Mouse (Mus musculus): ENCODE measurements around the gene Plpp3. TPM values are rescaled to one million over a fixed set of nuclear protein-coding genes. Genes with fewer than 3 reads are reported as not detected.

Gene Plpp3
- polyA plus RNA-seq, 1 experiment from 2014 or later: 67.7 TPM

DNA sequence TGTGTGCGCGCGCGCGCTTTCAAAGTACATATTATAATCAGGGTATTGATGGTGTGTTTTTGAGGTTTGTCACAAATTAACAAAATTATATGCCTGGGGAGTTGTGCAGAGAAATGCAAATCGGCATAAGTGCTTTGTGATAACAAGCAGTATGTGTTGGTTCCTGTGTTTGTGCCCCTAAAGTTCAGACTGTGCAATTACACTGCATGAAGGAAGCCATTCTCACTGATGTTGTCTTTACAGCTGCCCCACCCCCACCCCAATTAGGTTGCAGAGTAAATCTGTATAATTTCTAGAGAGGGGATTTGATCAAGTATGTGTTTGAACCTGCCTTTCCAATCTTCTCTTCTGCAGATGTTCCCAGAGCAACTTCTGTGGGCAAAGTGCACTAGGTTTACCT, 7.8 kb downstream of the Plpp3 start:
- peaks cover 37% of the 10 kb centered on the region for H3K4me1 ChIP-seq (replicated peaks; ENCODE audit: control insufficient read depth, insufficient read depth, low read length)
- H3K36me3 ChIP-seq (ENCODE audit: control insufficient read depth, insufficient read depth): no peaks in the 10 kb centered on the region
- no peaks in the 10 kb centered on the region for H3K9me3 ChIP-seq (ENCODE audit: control insufficient read depth, low read length)
- ATAC-seq: peak; percentile 43; the same call in 1 of the 2 replicates
- no peaks in the 10 kb centered on the region for H3K27me3 ChIP-seq (replicated peaks; ENCODE audit: control insufficient read depth, insufficient read depth, low read length)
- WGBS: 71% methylated on average over 6 of the region's 6 CpGs
- no peak overlapping the region for H3K27ac ChIP-seq (ENCODE audit: low read length)
- H3K4me3 ChIP-seq (replicated peaks; ENCODE audit: low read length): no peak overlapping the region
- H3K9ac ChIP-seq (replicated peaks; ENCODE audit: low read depth, low read length): no peak overlapping the region
- H3K4me2 ChIP-seq (ENCODE audit: low read length): no peak overlapping the region

DNA sequence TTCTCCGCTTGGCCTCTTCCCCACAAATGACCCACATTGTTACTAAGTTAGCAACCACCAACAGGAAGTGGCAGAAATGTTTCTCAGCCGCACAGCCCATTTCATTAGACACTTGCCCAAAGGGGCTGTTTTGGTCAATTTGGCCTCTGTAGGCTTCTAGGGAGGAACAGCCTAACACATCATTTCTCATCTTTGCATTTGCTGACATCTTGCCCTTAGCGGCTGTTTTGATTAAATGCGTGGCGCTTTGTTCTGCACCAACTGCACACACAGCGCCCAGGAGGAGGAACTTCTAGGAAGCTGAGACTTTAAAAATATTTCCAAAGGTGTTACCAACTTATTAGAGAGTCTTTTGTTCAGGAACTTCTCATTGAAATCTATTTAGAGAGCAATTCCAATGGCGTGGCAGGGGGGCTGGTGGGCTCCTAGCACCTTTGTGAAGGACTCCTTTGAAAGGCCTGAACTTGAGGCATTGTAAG, 12.0 kb downstream of the Plpp3 start:
- Histone ChIP-seq H3K4me3 (replicated peaks; ENCODE audit: low read length) (no peak overlapping the region), H3K9me3 (ENCODE audit: control insufficient read depth, low read length) (no peaks in the 10 kb centered on the region), H3K9ac (replicated peaks; ENCODE audit: low read depth, low read length) (no peak overlapping the region), H3K36me3 (ENCODE audit: control insufficient read depth, insufficient read depth) (no peaks in the 10 kb centered on the region), H3K4me2 (ENCODE audit: low read length) (peak overlapping the region; percentile 19), H3K27me3 (replicated peaks; ENCODE audit: control insufficient read depth, insufficient read depth, low read length) (no peaks in the 10 kb centered on the region), H3K27ac (ENCODE audit: low read length) (peak overlapping the region; percentile 93), H3K4me1 (replicated peaks; ENCODE audit: control insufficient read depth, insufficient read depth, low read length) (peaks cover 37% of the 10 kb centered on the region)
- ATAC-seq: no peak
- WGBS: 12% methylated on average over 7 of the region's 7 CpGs

DNA sequence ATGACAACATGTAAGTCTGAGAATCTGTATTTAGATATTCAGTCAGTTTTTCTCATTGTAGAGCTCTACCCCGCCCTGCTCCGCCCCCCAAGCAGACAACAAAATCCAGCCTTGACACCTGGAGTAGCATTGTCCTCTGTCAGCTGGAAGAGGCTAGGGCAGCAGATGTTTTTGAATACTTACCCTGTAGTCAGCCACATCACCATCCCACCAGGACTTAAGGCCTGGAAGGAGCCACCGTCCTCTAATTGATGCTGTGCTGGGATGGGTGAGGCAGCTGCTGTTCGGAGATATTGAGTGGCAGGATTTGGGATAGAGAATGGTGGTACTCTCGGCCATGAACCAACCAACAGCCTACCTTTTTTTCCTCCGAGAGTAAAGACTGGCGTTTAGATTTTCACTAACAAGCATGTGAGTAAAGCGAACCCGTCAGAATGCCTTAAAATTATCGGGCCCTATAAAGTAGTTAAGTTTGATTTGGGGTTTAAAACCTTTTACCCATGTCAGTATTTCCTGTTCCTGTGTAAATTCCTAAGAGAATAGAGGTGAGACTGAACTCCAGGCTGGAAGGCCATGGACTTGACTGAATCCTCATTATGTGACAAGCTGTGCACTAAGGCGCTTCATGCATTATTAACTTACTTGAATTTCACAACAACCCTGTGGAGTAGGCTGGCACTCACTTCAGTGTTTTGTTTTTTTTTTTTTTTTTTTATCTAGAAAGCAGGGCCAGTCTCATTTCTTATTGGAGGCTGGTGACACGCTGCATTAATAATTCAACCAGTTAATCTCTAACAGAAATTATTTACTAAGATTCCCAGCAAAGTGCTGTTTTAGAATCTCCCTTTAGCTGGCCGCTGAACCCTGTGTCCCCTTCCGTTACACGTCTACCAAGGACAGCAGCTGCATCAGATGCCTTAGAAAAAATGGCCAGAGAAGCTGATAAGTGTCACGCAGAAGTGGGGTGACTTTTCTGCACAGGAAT, 13.0 kb downstream of the Plpp3 start:
- no peaks in the 10 kb centered on the region for H3K9me3 ChIP-seq (ENCODE audit: control insufficient read depth, low read length)
- H3K27me3 ChIP-seq (replicated peaks; ENCODE audit: control insufficient read depth, insufficient read depth, low read length): no peaks in the 10 kb centered on the region
- no peaks in the 10 kb centered on the region for H3K36me3 ChIP-seq (ENCODE audit: control insufficient read depth, insufficient read depth)
- H3K4me3 ChIP-seq (replicated peaks; ENCODE audit: low read length): peak overlapping the region; percentile 13
- H3K27ac ChIP-seq (ENCODE audit: low read length): peak overlapping the region; percentile 93
- peak overlapping the region; percentile 34 for H3K9ac ChIP-seq (replicated peaks; ENCODE audit: low read depth, low read length)
- peak; percentile 52 for ATAC-seq
- peak overlapping the region; percentile 46 for H3K4me2 ChIP-seq (ENCODE audit: low read length)
- peaks cover 37% of the 10 kb centered on the region for H3K4me1 ChIP-seq (replicated peaks; ENCODE audit: control insufficient read depth, insufficient read depth, low read length)
- 10% methylated on average over 16 of the region's 16 CpGs for WGBS

DNA sequence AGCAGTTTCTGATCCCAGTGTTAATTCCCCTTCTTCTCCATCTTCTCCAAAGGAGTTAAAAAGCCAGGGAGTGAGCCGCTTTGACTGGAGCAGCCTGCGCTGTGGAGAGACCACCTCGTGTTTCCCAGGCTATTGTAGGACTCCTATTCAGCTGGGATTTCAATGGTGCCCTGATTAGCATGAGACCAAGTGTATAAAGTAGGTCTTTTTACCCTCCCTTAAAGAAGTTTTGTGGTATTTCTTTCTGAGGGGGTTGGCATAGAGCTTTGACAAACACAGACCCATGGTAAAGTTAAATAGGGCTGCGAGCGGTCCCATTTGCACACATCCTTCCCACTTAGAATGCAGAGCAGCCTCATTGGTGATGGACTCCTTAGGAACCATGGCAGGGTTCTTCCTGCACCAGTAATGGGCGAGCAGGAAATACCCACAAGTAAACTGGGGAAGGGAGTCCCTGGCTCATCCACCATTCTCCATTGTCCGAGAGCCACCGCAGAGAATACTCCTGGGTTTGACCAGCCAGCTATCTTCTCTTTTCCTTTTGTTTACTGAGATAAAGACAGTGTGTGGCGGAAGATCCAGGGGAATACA, 13.8 kb downstream of the Plpp3 start:
- WGBS: 10% methylated on average over 9 of the region's 9 CpGs
- H3K4me1 ChIP-seq (replicated peaks; ENCODE audit: control insufficient read depth, insufficient read depth, low read length): peaks cover 45% of the 10 kb centered on the region
- H3K9ac ChIP-seq (replicated peaks; ENCODE audit: low read depth, low read length): peak overlapping the region; percentile 45; the same call in 1 of the 2 replicates
- H3K4me2 ChIP-seq (ENCODE audit: low read length): peak overlapping the region; percentile 46
- peak overlapping the region; percentile 93 for H3K27ac ChIP-seq (ENCODE audit: low read length)
- H3K36me3 ChIP-seq (ENCODE audit: control insufficient read depth, insufficient read depth): no peaks in the 10 kb centered on the region
- ATAC-seq: peak; percentile 87
- H3K27me3 ChIP-seq (replicated peaks; ENCODE audit: control insufficient read depth, insufficient read depth, low read length): no peaks in the 10 kb centered on the region
- no peaks in the 10 kb centered on the region for H3K9me3 ChIP-seq (ENCODE audit: control insufficient read depth, low read length)
- H3K4me3 ChIP-seq (replicated peaks; ENCODE audit: low read length): peak overlapping the region; percentile 20

DNA sequence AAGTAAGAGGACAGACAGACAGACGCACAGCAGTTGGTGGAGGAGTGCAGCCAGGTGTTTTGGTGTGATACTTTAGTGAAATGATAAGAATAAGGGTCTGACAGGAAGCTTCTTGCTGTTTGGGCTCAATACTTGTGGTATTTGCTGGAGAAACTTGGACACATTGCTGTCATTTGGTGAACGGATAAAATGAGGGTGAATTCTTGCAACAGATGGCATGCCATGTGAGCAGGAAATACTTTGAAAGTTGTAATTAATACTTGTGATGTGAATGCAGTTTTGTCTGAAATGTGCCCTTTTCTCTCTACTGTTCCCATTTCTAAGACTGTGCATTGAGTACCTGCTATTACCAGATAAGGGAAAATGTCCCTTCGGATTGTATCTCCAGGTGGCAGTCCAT, 14.3 kb downstream of the Plpp3 start:
- H3K4me3 ChIP-seq (replicated peaks; ENCODE audit: low read length): peak overlapping the region; percentile 20; the same call in 1 of the 2 replicates

DNA sequence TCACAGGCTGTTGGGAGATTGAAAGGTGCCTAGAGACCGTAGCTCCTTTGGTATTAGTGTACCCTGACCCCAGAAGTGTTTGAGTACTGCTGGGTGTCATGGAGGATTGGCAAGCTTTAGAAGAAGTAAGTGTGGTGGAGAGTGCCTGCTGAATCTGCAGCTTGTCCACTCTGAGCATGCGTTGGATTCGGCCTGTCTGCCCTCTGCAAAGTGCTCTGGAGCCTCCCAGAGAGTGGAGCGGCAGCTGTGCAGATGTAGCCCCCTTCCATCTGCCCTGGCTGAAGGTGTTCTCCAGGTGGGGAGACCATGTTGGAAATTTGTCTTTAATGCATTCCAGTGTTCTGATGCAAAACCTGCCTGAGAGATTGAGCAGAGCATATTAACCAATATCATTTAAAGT, 17.6 kb downstream of the Plpp3 start:
- no peaks in the 10 kb centered on the region for H3K36me3 ChIP-seq (ENCODE audit: control insufficient read depth, insufficient read depth)
- 0 out of 2 replicates have a peak, but pooled peaks have one; percentile 30 for ATAC-seq
- H3K27ac ChIP-seq (ENCODE audit: low read length): peak overlapping the region; percentile 63
- 41% methylated on average over 4 of the region's 4 CpGs for WGBS
- no peak overlapping the region for H3K4me2 ChIP-seq (ENCODE audit: low read length)
- no peaks in the 10 kb centered on the region for H3K9me3 ChIP-seq (ENCODE audit: control insufficient read depth, low read length)
- no peak overlapping the region for H3K9ac ChIP-seq (replicated peaks; ENCODE audit: low read depth, low read length)
- no peaks in the 10 kb centered on the region for H3K27me3 ChIP-seq (replicated peaks; ENCODE audit: control insufficient read depth, insufficient read depth, low read length)
- peaks cover 53% of the 10 kb centered on the region for H3K4me1 ChIP-seq (replicated peaks; ENCODE audit: control insufficient read depth, insufficient read depth, low read length)
- no peak overlapping the region for H3K4me3 ChIP-seq (replicated peaks; ENCODE audit: low read length)

More for the DNA sequence above, 14.3 kb downstream of the Plpp3 start:
- Histone ChIP-seq H3K9me3 (ENCODE audit: control insufficient read depth, low read length) (no peaks in the 10 kb centered on the region), H3K4me1 (replicated peaks; ENCODE audit: control insufficient read depth, insufficient read depth, low read length) (peaks cover 49% of the 10 kb centered on the region), H3K27me3 (replicated peaks; ENCODE audit: control insufficient read depth, insufficient read depth, low read length) (no peaks in the 10 kb centered on the region), H3K27ac (ENCODE audit: low read length) (peak overlapping the region; percentile 93), H3K9ac (replicated peaks; ENCODE audit: low read depth, low read length) (peak overlapping the region; percentile 45; the same call in 1 of the 2 replicates), H3K36me3 (ENCODE audit: control insufficient read depth, insufficient read depth) (no peaks in the 10 kb centered on the region), H3K4me2 (ENCODE audit: low read length) (peak overlapping the region; percentile 46)
- ATAC-seq: no peak
- 28% methylated on average over 3 of the region's 3 CpGs for WGBS

DNA sequence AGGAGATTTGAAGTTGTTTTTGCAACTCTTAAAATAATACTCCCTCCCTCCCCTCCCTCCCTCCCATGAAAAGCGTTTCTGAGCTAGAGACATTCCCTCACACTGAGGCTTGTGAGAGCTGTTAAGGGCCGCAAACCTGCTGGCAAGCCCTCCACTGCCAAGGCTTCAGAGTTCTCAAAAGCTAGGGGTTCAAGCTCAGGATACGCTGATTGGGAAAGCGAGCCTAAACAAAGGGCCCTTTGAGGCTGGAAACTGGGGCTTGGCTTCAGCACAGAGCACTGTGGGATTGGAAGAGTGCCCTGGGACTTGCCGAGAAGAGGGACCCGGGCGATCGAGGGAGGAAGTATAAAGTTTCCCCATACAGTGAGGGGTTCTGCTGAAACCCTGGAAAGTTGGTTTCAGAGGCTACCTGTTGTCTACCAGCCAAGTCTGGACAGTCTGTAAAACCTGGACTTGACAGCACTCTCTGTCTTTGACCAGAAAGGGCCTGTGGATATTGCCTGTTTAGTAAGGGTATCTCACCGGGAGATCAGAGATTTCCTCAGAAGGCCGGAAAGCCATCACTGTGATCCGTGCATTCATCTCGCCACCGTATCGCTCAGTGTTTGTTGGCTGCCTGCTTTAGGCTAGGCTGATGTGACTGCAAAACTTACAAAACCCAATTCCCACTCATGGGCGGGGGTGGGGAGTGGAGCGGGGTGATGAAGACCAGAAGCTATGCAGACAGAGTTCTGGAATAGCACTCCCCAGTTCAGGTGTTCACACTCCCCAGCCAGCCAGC, 18.3 kb downstream of the Plpp3 start:
- no peak overlapping the region for H3K9ac ChIP-seq (replicated peaks; ENCODE audit: low read depth, low read length)
- no peaks in the 10 kb centered on the region for H3K36me3 ChIP-seq (ENCODE audit: control insufficient read depth, insufficient read depth)
- H3K27ac ChIP-seq (ENCODE audit: low read length): peak overlapping the region; percentile 83
- WGBS: 22% methylated on average over 16 of the region's 16 CpGs
- ATAC-seq: peak; percentile 65
- H3K4me1 ChIP-seq (replicated peaks; ENCODE audit: control insufficient read depth, insufficient read depth, low read length): peaks cover 52% of the 10 kb centered on the region
- H3K4me2 ChIP-seq (ENCODE audit: low read length): peak overlapping the region; percentile 26; the same call in 1 of the 2 replicates
- H3K27me3 ChIP-seq (replicated peaks; ENCODE audit: control insufficient read depth, insufficient read depth, low read length): no peaks in the 10 kb centered on the region
- H3K4me3 ChIP-seq (replicated peaks; ENCODE audit: low read length): no peak overlapping the region
- no peaks in the 10 kb centered on the region for H3K9me3 ChIP-seq (ENCODE audit: control insufficient read depth, low read length)

DNA sequence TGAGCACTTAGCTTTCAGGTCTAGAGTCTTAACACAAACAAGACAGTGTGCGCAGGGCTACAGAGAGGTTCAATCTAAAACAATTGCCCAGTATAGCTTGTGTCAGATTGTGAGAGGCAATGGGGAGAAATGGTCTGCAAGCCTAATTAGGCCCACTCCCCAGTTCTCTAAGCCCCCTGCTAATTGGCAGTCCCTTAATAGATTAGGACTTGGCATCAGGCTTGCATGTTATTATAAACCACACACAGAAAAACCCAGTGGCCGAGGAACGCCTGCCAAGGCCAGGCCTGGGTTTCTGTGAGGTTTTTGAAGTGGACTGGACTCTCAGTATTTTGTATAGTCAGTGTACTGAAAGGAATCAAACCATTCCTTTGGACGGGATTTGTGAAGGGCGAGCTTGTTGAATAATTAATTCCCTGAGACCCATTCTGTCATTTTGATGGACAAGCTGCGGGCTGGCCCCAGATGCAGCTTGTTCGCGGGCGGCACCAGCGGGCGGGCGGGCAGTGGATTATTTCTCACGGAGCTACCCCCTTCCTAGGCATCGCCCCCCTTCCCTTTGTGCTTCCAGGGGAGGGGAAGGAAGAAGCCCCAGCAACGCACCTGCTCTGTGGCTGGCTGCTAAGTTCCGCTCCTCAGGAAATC, 24.0 kb downstream of the Plpp3 start:
- WGBS: 4% methylated on average over 16 of the region's 16 CpGs
- no peaks in the 10 kb centered on the region for H3K36me3 ChIP-seq (ENCODE audit: control insufficient read depth, insufficient read depth)
- H3K27ac ChIP-seq (ENCODE audit: low read length): peak overlapping the region; percentile 84

More for the DNA sequence above, 24.0 kb downstream of the Plpp3 start:
- H3K9ac ChIP-seq (replicated peaks; ENCODE audit: low read depth, low read length): peak overlapping the region; percentile 44
- H3K9me3 ChIP-seq (ENCODE audit: control insufficient read depth, low read length): no peaks in the 10 kb centered on the region
- H3K4me3 ChIP-seq (replicated peaks; ENCODE audit: low read length): 0 out of 2 replicates have a peak overlapping the region, but pooled peaks have one; percentile 2
- peak; percentile 92 for ATAC-seq
- no peaks in the 10 kb centered on the region for H3K27me3 ChIP-seq (replicated peaks; ENCODE audit: control insufficient read depth, insufficient read depth, low read length)
- H3K4me2 ChIP-seq (ENCODE audit: low read length): peak overlapping the region; percentile 40
- peaks cover 59% of the 10 kb centered on the region for H3K4me1 ChIP-seq (replicated peaks; ENCODE audit: control insufficient read depth, insufficient read depth, low read length)
